Mouse (Mus musculus): ENCODE results near the gene Mkrn2os.

DNA sequence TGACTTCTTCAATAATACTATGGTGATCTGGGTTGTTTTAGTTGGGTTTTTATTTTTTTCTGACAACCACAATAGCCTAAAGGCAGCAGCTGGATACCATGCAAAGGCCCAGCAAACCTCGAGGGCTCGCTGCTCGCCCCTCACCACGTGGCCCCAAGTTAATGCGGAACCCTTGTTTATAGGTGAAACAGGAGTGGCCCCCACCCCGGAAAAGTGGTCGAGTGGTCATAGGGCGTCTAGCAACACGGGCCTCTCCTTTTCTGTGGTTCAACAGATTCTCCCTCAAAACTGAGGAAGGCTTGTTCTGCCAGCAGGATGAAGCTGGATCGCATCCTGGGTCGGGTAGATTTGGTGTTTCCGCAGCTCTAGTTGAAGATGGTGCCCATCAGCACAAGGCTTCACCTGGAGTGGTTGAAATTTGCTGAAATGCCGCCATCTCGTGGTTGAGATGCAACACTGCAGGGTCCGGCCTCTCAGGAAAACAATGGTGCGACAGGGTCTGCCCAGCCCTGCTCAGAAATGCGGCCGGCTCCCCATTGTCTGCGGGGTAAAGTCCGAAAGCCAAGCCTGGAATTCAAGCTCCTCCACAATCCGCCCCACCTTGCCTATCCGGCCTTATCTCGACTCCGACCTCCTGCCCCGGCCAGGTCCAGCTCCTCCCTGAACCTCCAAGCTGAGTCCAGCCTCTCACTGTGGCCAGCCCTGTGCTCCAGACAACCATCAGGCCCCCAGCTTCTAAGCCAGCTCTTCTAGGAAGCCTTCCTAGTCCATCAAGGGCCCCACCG lies 53.5 kb downstream of the Mkrn2os start:
- TF ChIP-seq CTCF (IDR thresholded peaks at IDR 0.05; ENCODE audit: insufficient read depth, low read length) (peak; percentile 92), POLR2A (IDR thresholded peaks at IDR 0.05; ENCODE audit: borderline replicate concordance, extremely low read depth, low read depth, low read length) (no peak)

Measured in lung, adult 2 months (tissue).